Mouse (Mus musculus): ENCODE data around the gene Parp4.

Parp4 gene

DNA sequence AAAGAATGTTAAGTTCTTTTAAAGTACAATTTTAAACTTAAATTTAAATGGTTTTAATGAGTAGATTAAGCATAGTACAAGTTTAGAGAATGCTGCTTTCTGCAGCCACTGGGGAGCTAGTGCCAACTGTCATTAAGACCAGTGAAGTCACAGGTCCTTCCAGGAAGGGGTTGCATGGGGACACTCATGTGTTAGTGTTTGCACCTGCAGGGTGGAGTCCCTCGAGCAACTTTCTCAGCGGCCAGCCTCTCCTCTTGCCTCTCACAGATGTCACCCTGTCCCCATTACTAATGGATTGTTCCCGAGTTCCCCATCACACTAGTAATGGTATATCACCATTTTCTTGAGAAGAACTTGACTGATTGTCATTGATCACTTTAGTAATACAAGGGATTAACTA is 37.8 kb downstream of the Parp4 start:
- DNase-seq (ENCODE audit: low read depth): no peak

GRCm38 (mm10) chr14:56617470-56617869 is 42.1 kb downstream of the Parp4 start:
- no peak for DNase-seq (ENCODE audit: low read depth)

GRCm38 (mm10) chr14:56620425-56620824 is 45.0 kb downstream of the Parp4 start:
- no peak for DNase-seq (ENCODE audit: low read depth)

GRCm38 (mm10) chr14:56626202-56626601 is 50.8 kb downstream of the Parp4 start:
- no peak for DNase-seq (ENCODE audit: low read depth)

- no peak for DNase-seq (ENCODE audit: low read depth)
Observed at GRCm38 (mm10) chr14:56628336-56628735, 52.9 kb downstream of the Parp4 start.

DNA sequence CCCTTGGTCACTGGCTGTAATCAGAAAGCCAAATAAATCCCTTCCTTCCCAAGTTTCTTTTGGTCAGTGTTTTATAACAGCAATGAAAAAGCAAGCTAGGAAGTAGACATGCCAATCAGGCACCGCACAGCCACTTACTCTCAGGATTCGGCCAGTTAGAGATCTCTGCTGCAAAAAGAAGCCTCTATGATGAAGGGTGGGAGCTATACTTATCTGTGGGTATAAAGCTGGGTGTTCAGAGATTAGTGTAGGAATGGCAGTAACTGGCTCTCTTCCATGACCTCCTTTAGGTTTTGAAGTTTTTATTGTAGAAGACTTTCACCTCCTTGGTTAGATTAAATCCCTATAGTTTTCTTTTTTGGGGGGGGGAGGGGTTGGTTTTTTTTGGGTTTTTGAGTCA is 55.7 kb downstream of the Parp4 start:
- DNase-seq (ENCODE audit: low read depth): no peak

DNA sequence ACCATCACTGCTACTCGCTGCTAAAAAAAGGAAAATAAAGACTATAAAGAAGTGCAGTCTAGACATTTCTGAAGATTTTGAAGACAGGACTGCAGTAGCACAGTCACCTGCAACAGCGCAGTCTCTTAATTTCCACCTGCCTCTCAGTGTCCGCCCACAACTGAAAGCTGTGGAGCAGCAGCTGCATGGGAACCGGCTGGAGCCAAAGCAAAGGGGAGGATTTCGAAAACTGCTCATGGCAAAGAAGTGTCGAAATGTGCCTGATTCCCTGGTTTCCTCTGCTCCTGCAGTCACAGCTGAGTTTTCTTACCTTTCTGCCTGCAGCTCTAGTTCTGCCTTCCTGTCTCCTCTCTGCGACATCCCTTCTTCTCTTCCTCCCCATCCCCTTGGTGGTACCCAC is 71.8 kb downstream of the Parp4 start:
- no peak for DNase-seq (ENCODE audit: low read depth)

DNA sequence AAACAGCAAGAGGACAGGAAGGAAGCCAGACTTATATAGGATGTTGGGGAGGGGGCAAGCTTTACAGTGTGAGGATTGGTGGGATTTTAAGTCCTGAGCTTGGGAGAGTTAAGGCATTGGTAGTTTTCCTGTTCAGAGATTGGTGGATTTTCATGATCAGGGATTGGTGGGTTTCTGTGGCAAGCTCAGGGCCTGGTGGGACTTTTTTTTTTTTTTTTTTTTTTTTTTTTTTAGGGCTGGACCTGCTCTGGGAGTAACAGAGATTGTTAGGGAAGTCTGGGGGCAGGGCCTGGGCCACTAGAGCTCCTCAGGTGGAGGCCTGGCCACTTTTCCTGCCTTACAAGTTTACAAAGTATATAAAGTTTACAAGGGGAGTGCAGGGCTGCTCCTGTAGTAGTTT is 74.0 kb downstream of the Parp4 start:
- DNase-seq (ENCODE audit: low read depth): no peak

DNA sequence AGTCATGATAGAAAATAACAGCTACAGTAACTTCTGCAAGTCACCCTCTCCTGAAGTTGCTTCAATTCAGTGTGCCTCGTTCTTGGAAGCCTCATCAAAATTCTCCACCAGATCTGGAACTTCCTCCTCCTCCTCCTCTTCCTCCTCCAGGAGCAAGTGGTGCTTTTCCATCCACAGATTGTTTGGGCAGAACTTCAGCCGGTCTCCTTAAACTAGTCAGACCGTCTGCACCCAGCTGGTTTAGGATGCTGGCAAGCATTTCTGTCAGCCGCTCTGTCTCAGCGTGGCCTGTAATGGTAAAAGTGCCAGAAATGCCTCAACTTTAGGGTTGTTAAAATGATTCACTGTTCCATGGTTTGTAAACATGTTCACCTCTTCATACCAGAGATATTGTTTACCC is 90.2 kb downstream of the Parp4 start:
- no peak for DNase-seq (ENCODE audit: low read depth)

DNA sequence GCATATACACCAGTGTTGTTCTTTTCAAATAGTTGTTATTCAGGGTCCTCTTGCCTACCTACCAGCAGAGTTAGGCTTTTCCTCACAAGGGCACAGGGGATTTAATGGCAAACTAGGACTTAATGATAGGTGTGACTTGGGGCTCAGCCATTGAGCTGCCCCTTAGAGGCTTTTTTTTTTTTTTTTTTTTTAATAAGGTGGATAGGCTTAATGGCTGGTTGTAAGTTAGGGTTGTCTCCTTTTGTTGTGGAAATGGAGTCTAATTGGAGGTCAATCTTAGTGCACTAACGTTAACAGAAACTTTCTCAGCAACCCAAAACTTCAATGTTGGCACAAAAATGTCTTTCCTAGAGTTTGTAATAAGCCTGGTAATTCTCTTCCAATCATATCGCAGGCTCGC is 91.5 kb downstream of the Parp4 start:
- no peak for DNase-seq (ENCODE audit: low read depth)

GRCm38 (mm10) chr14:56667969-56668802 is 92.8 kb downstream of the Parp4 start, which contains the start of gene Mphosph8:
Mphosph8 (plus strand) TSS chr14:56668248.
- peak; percentile 99 for DNase-seq (ENCODE audit: low read depth)

DNA sequence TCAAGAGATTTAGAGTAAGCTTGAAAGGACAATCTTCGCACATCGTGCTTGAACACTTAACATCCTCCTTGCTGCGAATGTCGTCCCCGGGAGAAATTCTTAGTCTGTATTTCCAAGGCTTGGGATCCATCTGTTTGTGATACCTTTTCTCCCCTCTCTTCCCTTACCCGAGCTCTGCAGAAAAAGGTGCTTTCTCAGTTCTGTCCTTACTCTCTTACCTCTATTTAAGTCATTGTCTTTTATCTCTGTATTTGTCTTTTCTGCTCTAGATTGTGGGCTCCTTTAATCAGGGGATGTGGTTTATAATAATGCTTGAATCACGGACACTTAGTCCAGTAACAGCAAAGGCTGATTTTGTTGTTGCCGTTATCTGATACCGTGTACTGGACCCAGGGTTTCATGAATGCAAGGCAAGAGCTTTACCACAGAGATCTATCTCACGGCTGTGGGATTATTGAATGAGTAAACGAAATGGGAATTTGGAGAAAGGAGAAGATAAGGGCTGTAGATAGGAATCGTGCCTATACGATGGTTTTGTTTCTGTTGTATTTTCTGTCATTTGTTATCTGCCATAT is 93.7 kb downstream of the Parp4 start:
- peak; percentile 22 for DNase-seq (ENCODE audit: low read depth)

GRCm38 (mm10) chr14:56685426-56685825 is 110.0 kb downstream of the Parp4 start:
- DNase-seq (ENCODE audit: low read depth): no peak

DNA sequence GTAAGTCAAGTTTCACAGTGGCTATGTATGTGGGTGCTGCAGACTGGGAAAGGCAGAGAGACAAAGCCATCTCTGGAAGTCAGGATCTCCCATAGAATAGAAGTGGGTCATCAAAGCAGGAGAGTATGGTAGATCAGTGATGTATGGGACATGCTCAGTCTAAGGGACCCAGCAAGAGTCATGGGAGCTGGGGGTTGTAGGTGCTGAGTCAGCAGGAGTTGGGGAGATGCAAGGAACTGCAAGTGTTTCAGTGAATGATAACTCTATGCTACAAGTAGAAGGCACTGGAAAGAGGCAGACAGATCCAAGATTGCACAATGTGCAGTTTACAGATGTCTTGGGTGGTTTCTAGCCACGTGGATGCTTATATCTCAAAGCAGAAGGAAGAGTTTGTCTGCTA is 113.7 kb downstream of the Parp4 start:
- DNase-seq (ENCODE audit: low read depth): no peak

DNA sequence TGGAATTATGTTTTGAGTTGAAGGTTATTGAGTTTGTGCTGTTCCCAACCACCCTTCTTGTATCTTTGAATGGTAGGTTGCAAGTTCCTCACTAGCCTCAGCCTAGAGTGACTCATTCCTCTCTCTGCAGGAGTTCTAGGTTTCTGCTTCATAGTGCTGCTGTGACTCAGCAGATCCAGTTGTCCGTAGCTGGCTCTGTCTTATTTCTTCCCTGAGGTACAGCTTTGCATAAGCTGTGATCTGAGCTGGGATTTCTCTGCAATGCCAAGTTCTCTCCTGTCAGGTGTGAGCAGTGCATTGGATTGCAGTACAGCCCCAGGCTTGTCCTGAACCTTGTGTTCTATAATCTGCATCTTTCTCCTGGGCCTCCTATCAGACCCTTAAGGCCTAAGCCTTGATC is 114.3 kb downstream of the Parp4 start:
- no peak for DNase-seq (ENCODE audit: low read depth)

DNA sequence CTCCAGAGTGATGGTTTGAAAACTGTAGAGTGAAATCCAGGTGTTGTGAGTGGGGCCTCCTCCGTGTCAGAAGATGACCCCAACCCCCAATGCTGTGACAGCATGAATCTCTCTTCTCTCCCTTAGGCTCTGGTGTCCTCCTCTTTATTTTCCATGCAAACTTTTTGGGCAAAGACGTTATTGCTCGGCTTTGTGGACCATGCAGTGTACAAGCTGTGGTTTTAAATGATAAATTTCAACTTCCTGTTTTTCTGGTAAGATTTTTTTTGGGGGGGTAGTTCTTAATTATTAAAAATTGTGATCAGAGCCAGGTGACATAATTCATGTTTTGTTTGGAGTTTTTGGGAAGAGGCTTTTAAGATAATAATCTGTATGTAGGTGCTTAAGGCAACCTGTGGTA is 120.1 kb downstream of the Parp4 start:
- DNase-seq (ENCODE audit: low read depth): no peak

GRCm38 (mm10) chr14:56697836-56698235 is 122.4 kb downstream of the Parp4 start:
- DNase-seq (ENCODE audit: low read depth): no peak

- DNase-seq (ENCODE audit: low read depth): peak; percentile 67
Observed at GRCm38 (mm10) chr14:56702644-56703043, 127.2 kb downstream of the Parp4 start.

GRCm38 (mm10) chr14:56705687-56706086 is 130.3 kb downstream of the Parp4 start:
- no peak for DNase-seq (ENCODE audit: low read depth)
